In the genomic region with DNA sequence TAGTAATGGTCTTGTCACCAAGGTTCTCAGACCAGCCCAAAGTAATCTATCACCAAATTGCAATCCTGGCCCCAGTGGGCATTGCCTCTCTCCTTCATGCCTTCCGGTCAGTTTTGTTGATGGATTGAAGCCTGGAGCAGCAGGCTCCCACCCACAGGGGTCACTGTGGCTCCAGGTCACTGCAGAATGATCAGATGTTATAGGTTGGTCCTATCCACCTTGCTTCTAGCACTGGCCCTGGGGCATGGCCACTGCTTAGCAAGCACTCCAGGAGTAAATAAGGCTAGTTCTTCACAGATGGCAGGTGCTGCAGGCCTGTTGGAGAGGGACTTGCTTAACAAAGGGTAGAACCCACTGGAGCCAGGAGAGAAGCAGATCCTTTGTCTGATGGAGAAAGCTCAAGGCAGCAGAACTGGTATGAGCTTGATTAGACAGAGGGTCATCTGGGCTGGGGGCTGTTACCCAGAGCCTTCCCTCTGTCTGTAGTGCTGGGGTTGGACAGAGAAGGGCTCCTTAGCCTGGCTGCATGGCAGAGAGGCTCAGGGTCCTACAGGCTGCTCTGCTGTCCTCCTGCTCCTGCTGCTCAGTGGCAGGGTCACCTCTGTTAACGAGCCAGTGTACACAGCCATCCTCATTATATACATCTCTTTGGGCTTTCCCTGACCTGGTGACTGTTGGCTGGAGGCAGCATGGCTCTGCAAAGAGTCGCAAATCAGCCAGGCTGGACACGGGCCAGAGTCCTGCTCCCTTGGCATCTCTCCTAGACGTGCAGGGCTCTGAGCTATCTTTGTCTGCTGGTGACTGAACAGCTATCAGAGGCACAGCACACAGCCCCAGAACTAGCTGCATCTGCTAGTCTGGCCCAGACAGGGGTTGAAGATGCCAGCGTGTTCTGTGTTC, we compare ENCODE assay signal across 8 mouse cellular contexts. TPM values are rescaled to one million over a fixed set of nuclear protein-coding genes. Genes with fewer than 3 reads are reported as not detected.
DNase-seq lines count a peak whose midpoint lies in the region; ATAC-seq and TF ChIP-seq lines count a peak whose summit lies in the region.

No protein-coding gene starts in this region.

- H3K4me3 ChIP-seq in neural tube, embryonic 12.5 days: no peak overlapping the region
- no peak overlapping the region for H3K4me3 ChIP-seq in embryonic facial prominence, embryonic 11.5 days (ENCODE audit: low read depth, low read length)
- H3K4me3 ChIP-seq in kidney, adult 2 months (ENCODE audit: insufficient read depth, low read depth, low read length): no peak overlapping the region
- H3K4me3 ChIP-seq in neural tube, embryonic 15.5 days (replicated peaks): no peak overlapping the region

- no peaks in the 10 kb centered on the region for H3K27me3 ChIP-seq in neural tube, embryonic 12.5 days (replicated peaks)
- no peaks in the 10 kb centered on the region for H3K27me3 ChIP-seq in embryonic facial prominence, embryonic 11.5 days (ENCODE audit: control insufficient read depth, insufficient read depth, low read length)
- no peaks in the 10 kb centered on the region for H3K27me3 ChIP-seq in kidney, adult 2 months (replicated peaks; ENCODE audit: control insufficient read depth, insufficient read depth, low read length)
- 0 out of 2 replicates have a peak, but pooled peaks cover 3% of the 10 kb centered on the region for H3K27me3 ChIP-seq in neural tube, embryonic 15.5 days (replicated peaks)

- H3K36me3 ChIP-seq in neural tube, embryonic 12.5 days: no peaks in the 10 kb centered on the region
- H3K36me3 ChIP-seq in embryonic facial prominence, embryonic 11.5 days (replicated peaks; ENCODE audit: control insufficient read depth, insufficient read depth, low read depth, low read length): no peaks in the 10 kb centered on the region
- H3K36me3 ChIP-seq in kidney, adult 2 months (ENCODE audit: control insufficient read depth, insufficient read depth, low read length): no peaks in the 10 kb centered on the region
- no peaks in the 10 kb centered on the region for H3K36me3 ChIP-seq in neural tube, embryonic 15.5 days

- DNase-seq in neural tube, embryonic 10.5 days (ENCODE audit: extremely low spot score, low spot score): no peak
- DNase-seq in embryonic facial prominence, embryonic 11.5 days (ENCODE audit: low spot score): no peak
- DNase-seq in heart, adult 9 months (ENCODE audit: low spot score in 2 of 2): peak; percentile 43 to 82
- DNase-seq in kidney, adult 2 months: peak; percentile 61
- DNase-seq in left cerebral cortex, postnatal 36 days (ENCODE audit: low spot score in 2 of 2): peak; percentile 63 to 66

- H3K4me2 ChIP-seq in neural tube, embryonic 12.5 days (replicated peaks): no peak overlapping the region
- no peak overlapping the region for H3K4me2 ChIP-seq in embryonic facial prominence, embryonic 11.5 days (ENCODE audit: low read depth, low read length)
- H3K4me2 ChIP-seq in neural tube, embryonic 15.5 days: no peak overlapping the region

- no peaks in the 10 kb centered on the region for H3K9me3 ChIP-seq in neural tube, embryonic 12.5 days
- H3K9me3 ChIP-seq in embryonic facial prominence, embryonic 11.5 days (replicated peaks; ENCODE audit: control insufficient read depth, low read length): no peaks in the 10 kb centered on the region
- H3K9me3 ChIP-seq in neural tube, embryonic 15.5 days (replicated peaks): no peaks in the 10 kb centered on the region; the same call in 1 of the 2 replicates

- WGBS in neural tube, embryonic 12.5 days: 58% methylated on average over 6 of the region's 6 CpGs
- WGBS in embryonic facial prominence, embryonic 11.5 days: 70% methylated on average over 6 of the region's 6 CpGs
- WGBS in kidney, adult 2 months: 28% methylated on average over 6 of the region's 6 CpGs
- WGBS in neural tube, embryonic 15.5 days: 39% methylated on average over 6 of the region's 6 CpGs

- no peak for TF ChIP-seq POLR2A in kidney, adult 2 months (IDR thresholded peaks at IDR 0.05; ENCODE audit: low read depth, low read length)

- H3K27ac ChIP-seq in neural tube, embryonic 12.5 days: no peak overlapping the region
- no peak overlapping the region for H3K27ac ChIP-seq in embryonic facial prominence, embryonic 11.5 days (replicated peaks; ENCODE audit: low read depth, low read length)
- no peak overlapping the region for H3K27ac ChIP-seq in kidney, adult 2 months (ENCODE audit: insufficient read depth, low read depth, low read length)
- no peak overlapping the region; the same call in 1 of the 2 replicates for H3K27ac ChIP-seq in neural tube, embryonic 15.5 days (replicated peaks)

- intact Hi-C loops in left cerebral cortex, postnatal 36 days (cut with DNase I): no loop called here

- TF ChIP-seq CTCF in kidney, adult 2 months (conservative IDR thresholded peaks at IDR 0.05; ENCODE audit: insufficient read depth, insufficient read length, low read depth, low read length): peak; percentile 46; the same call in 1 of the 2 replicates

- H3K9ac ChIP-seq in neural tube, embryonic 12.5 days: no peak overlapping the region
- no peak overlapping the region for H3K9ac ChIP-seq in embryonic facial prominence, embryonic 11.5 days (replicated peaks; ENCODE audit: low read length)
- no peak overlapping the region for H3K9ac ChIP-seq in neural tube, embryonic 15.5 days (replicated peaks)

- peak; percentile 37; the same call in 1 of the 2 replicates for ATAC-seq in neural tube, embryonic 12.5 days (ENCODE audit: low FRiP score, low read depth)
- 0 out of 2 replicates have a peak, but pooled peaks have one; percentile 29 for ATAC-seq in embryonic facial prominence, embryonic 11.5 days (replicated peaks; ENCODE audit: insufficient number of reproducible peaks, low FRiP score, low TSS enrichment, low read depth)
- ATAC-seq in neural tube, embryonic 15.5 days (ENCODE audit: low FRiP score): peak; percentile 79
- no peak for ATAC-seq in CD4-positive, CD25-positive, alpha-beta regulatory T cell, adult 4 months

- H3K4me1 ChIP-seq in neural tube, embryonic 12.5 days: peaks cover 9% of the 10 kb centered on the region
- H3K4me1 ChIP-seq in embryonic facial prominence, embryonic 11.5 days (ENCODE audit: control insufficient read depth, insufficient read depth, low read length): no peaks in the 10 kb centered on the region
- no peaks in the 10 kb centered on the region for H3K4me1 ChIP-seq in kidney, adult 2 months (ENCODE audit: control insufficient read depth, insufficient read depth, low read length)
- peaks cover 12% of the 10 kb centered on the region for H3K4me1 ChIP-seq in neural tube, embryonic 15.5 days

RNA-seq across cellular contexts. Expression of gene Cnih3, which starts 41.1 kb away (rescaled TPM):
- polyA plus RNA-seq in neural tube, embryonic 12.5 days (2016; fragmentation: Nextera tagmentation; extraction: Ambion mirVana): 4.3 and 4.7 TPM in 2 replicates
- polyA plus RNA-seq in embryonic facial prominence, embryonic 11.5 days (2014; fragmentation: Nextera tagmentation; extraction: Ambion mirVana): 0.50 and 0.53 TPM in 2 replicates
- polyA plus RNA-seq in kidney, adult 2 months (2012; rRNA removed): not detected in 2 replicates
- total RNA-seq in left cerebral cortex, postnatal 36 days (2021): 10 to 100 TPM; 78.5 to 81.5 TPM
- polyA plus RNA-seq in neural tube, embryonic 15.5 days (2015; fragmentation: Nextera tagmentation; extraction: Ambion mirVana): 15.8 and 20.2 TPM in 2 replicates
- polyA plus RNA-seq in CD4-positive, CD25-positive, alpha-beta regulatory T cell, adult 4 months (2017; shearing (Covaris generic)): not detected

Comparison
In these comparisons a context has a peak if more than half of its experiments do, and no peak if none do; other contexts are left out.
1. DNase-seq: peak in heart, adult 9 months (2 of 2), kidney, adult 2 months (single experiment) and left cerebral cortex, postnatal 36 days (2 of 2); none in neural tube, embryonic 10.5 days (single experiment) and embryonic facial prominence, embryonic 11.5 days (single experiment).